Mouse (Mus musculus) lung, adult 2 months (tissue): ENCODE measurements around the gene Rtp1.

Experiments
- CTCF ChIP-seq: fragments of 200-500 bp; IDR thresholded peaks from 2 replicates; pipeline ENCODE4 v1.5.1; 2011; ENCODE audit warnings: mild to moderate bottlenecking, low read length, control low read depth; ENCODE audit not compliant: insufficient read depth
- POLR2A ChIP-seq: fragments of 200-500 bp; IDR thresholded peaks from 2 replicates; pipeline ENCODE4 v1.6.1; 2011; ENCODE audit warnings: low read depth, mild to moderate bottlenecking, control low read depth, low read length, borderline replicate concordance; ENCODE audit errors: extremely low read depth

- TF ChIP-seq CTCF (no peak), POLR2A (no peak)
These were observed 21.9 kb downstream of the Rtp1 start for GRCm38 (mm10) chr16:23450816-23451215.
